Mouse (Mus musculus) embryo, embryonic 10 days (tissue): Measurements from ENCODE around the gene Kpna1.
"Not testable (repeated sequence)": the region's sequence is repeated elsewhere in the genome, so short reads cannot be mapped to it uniquely, and the experiment has no call there.

ENCODE experiments used
- DNase-seq: peaks from one replicate; pipeline ENCODE4 v3.0.0-alpha.2; 2015; ENCODE audit warnings: low spot score

Kpna1 gene

GRCm38 (mm10) chr16:35992391-35992790 is 13.8 kb downstream of the Kpna1 start:
- no peak for DNase-seq

- no peak for DNase-seq
Measured at GRCm38 (mm10) chr16:35993316-35993715, 14.8 kb downstream of the Kpna1 start.

GRCm38 (mm10) chr16:35998852-35999251 is 20.3 kb downstream of the Kpna1 start:
- DNase-seq: not testable (repeated sequence)

- DNase-seq: no peak
Measured at GRCm38 (mm10) chr16:36008396-36008795, 29.8 kb downstream of the Kpna1 start.

- DNase-seq: no peak
Measured at GRCm38 (mm10) chr16:36016335-36016734, 37.8 kb downstream of the Kpna1 start.

GRCm38 (mm10) chr16:36028120-36028519 is 49.6 kb downstream of the Kpna1 start:
- not testable (repeated sequence) for DNase-seq

GRCm38 (mm10) chr16:36040640-36041624 is 62.4 kb downstream of the Kpna1 start, which contains the start of gene Wdr5b:
Wdr5b (plus strand) TSS chr16:36041190.
- DNase-seq: peak; percentile 99

- no peak for DNase-seq
Measured at GRCm38 (mm10) chr16:36041625-36042020, 63.1 kb downstream of the Kpna1 start.

- DNase-seq: no peak
Measured at GRCm38 (mm10) chr16:36043073-36043472, 64.5 kb downstream of the Kpna1 start.

GRCm38 (mm10) chr16:36043964-36044363 is 65.4 kb downstream of the Kpna1 start:
- DNase-seq: no peak

GRCm38 (mm10) chr16:36047538-36047937 is 69.0 kb downstream of the Kpna1 start:
- no peak for DNase-seq

- no peak for DNase-seq
Measured at GRCm38 (mm10) chr16:36051491-36051890, 72.9 kb downstream of the Kpna1 start.

- no peak for DNase-seq
Measured at GRCm38 (mm10) chr16:36053524-36054275, 75.2 kb downstream of the Kpna1 start.

- no peak for DNase-seq
Measured at GRCm38 (mm10) chr16:36054920-36055319, 76.4 kb downstream of the Kpna1 start.

GRCm38 (mm10) chr16:36056416-36056815 is 77.9 kb downstream of the Kpna1 start:
- DNase-seq: no peak

GRCm38 (mm10) chr16:36057933-36058475 is 79.5 kb downstream of the Kpna1 start:
- DNase-seq: no peak

GRCm38 (mm10) chr16:36062534-36062933 is 84.0 kb downstream of the Kpna1 start:
- DNase-seq: not testable (repeated sequence)

- no peak for DNase-seq
Measured at GRCm38 (mm10) chr16:36063315-36063714, 84.8 kb downstream of the Kpna1 start.

GRCm38 (mm10) chr16:36064904-36065303 is 86.4 kb downstream of the Kpna1 start:
- no peak for DNase-seq

GRCm38 (mm10) chr16:36067694-36068093 is 89.1 kb downstream of the Kpna1 start:
- no peak for DNase-seq

- DNase-seq: no peak
Measured at GRCm38 (mm10) chr16:36068356-36068755, 89.8 kb downstream of the Kpna1 start.

GRCm38 (mm10) chr16:36069819-36070575 is 91.4 kb downstream of the Kpna1 start:
- peak; percentile 29 for DNase-seq
